Mouse (Mus musculus): ENCODE data around the gene Il1f6. TPM values are rescaled to one million over a fixed set of nuclear protein-coding genes. Genes with fewer than 3 reads are reported as not detected.

Gene Il1f6
- polyA plus RNA-seq, 1 experiment from 2014 or later = not detected

Other genes with a start within 250 kb of the Il1f6 start
- 1.5 and 2.0 TPM in 2 replicates for gene Hnmt, start 166.0 kb upstream of the Il1f6 start, polyA plus RNA-seq (2015; fragmentation: Nextera tagmentation; extraction: Ambion mirVana)
- not detected in 2 replicates for gene Tbpl2, start 118.8 kb upstream of the Il1f6 start, polyA plus RNA-seq (2015; fragmentation: Nextera tagmentation; extraction: Ambion mirVana)
- not detected in 2 replicates for gene Il1f8, start 62.3 kb upstream of the Il1f6 start, polyA plus RNA-seq (2015; fragmentation: Nextera tagmentation; extraction: Ambion mirVana)
- 0.10 and 0.18 TPM in 2 replicates for gene Il1f9, start 28.9 kb upstream of the Il1f6 start, polyA plus RNA-seq (2015; fragmentation: Nextera tagmentation; extraction: Ambion mirVana)
- 0.12 and 0.23 TPM in 2 replicates for gene Il1f5, start 61.5 kb downstream of the Il1f6 start, polyA plus RNA-seq (2015; fragmentation: Nextera tagmentation; extraction: Ambion mirVana)
- not detected in 2 replicates for gene Il1f10, start 75.8 kb downstream of the Il1f6 start, polyA plus RNA-seq (2015; fragmentation: Nextera tagmentation; extraction: Ambion mirVana)
- 0.84 and 1.6 TPM in 2 replicates for gene Il1rn, start 121.4 kb downstream of the Il1f6 start, polyA plus RNA-seq (2015; fragmentation: Nextera tagmentation; extraction: Ambion mirVana)
- gene Psd4, start 152.2 kb downstream of the Il1f6 start, polyA plus RNA-seq (2015; fragmentation: Nextera tagmentation; extraction: Ambion mirVana) = 2.2 and 2.3 TPM in 2 replicates

All from kidney, embryonic 15.5 days (tissue).